Mouse (Mus musculus) MN1 (cell line): ENCODE results near the gene Neurog1.

Experiments used
- DNase-seq: peaks from one replicate; pipeline ENCODE4 v3.0.0-alpha.2; 2016; ENCODE audit warnings: low spot score

The Neurog1 gene

GRCm38 (mm10) chr13:56258196-56259020 is 6.4 kb upstream of the Neurog1 start:
- no peak for DNase-seq

GRCm38 (mm10) chr13:56257469-56258153 is 5.6 kb upstream of the Neurog1 start:
- no peak for DNase-seq

- no peak for DNase-seq
Observed at GRCm38 (mm10) chr13:56256716-56257299, 4.8 kb upstream of the Neurog1 start.

- DNase-seq: no peak
Observed at GRCm38 (mm10) chr13:56253379-56253778, 1.4 kb upstream of the Neurog1 start.

- DNase-seq: no peak
Observed at GRCm38 (mm10) chr13:56252783-56253182, 820 bp upstream of the Neurog1 start.

- DNase-seq: no peak
Observed at GRCm38 (mm10) chr13:56251176-56251923, 613 bp downstream of the Neurog1 start.

- DNase-seq: no peak
Observed at GRCm38 (mm10) chr13:56250551-56251161, 1.3 kb downstream of the Neurog1 start.

- no peak for DNase-seq
Observed at GRCm38 (mm10) chr13:56249593-56250341, 2.2 kb downstream of the Neurog1 start.

GRCm38 (mm10) chr13:56243104-56243503 is 8.9 kb downstream of the Neurog1 start:
- DNase-seq: no peak

GRCm38 (mm10) chr13:56240012-56240770 is 11.8 kb downstream of the Neurog1 start:
- DNase-seq: no peak

GRCm38 (mm10) chr13:56237905-56238304 is 14.1 kb downstream of the Neurog1 start:
- DNase-seq: no peak

GRCm38 (mm10) chr13:56236194-56236593 is 15.8 kb downstream of the Neurog1 start:
- no peak for DNase-seq

GRCm38 (mm10) chr13:56228790-56229189 is 23.2 kb downstream of the Neurog1 start:
- DNase-seq: no peak

- no peak for DNase-seq
Observed at GRCm38 (mm10) chr13:56226175-56226954, 25.6 kb downstream of the Neurog1 start.

- DNase-seq: no peak
Observed at GRCm38 (mm10) chr13:56223625-56224024, 28.3 kb downstream of the Neurog1 start.

- DNase-seq: no peak
Observed at GRCm38 (mm10) chr13:56222849-56223246, 29.1 kb downstream of the Neurog1 start.

GRCm38 (mm10) chr13:56221995-56222848 is 29.7 kb downstream of the Neurog1 start:
- DNase-seq: no peak

- DNase-seq: no peak
Observed at GRCm38 (mm10) chr13:56221129-56221910, 30.6 kb downstream of the Neurog1 start.
